Mouse (Mus musculus) heart, postnatal 0 days (tissue): ENCODE results near the gene Ispd.

Experiments
- CTCF ChIP-seq: IDR thresholded peaks from 2 replicates; pipeline ENCODE4 v1.5.1; 2016; ENCODE audit warnings: antibody characterized with exemption, control low read depth, low read depth
- EP300 ChIP-seq: IDR thresholded peaks from 2 replicates; pipeline ENCODE4 v1.6.1; 2016; ENCODE audit warnings: antibody characterized with exemption, low read depth

GRCm38 (mm10) chr12:36468325-36469044, 87.2 kb downstream of the Ispd start:
- TF ChIP-seq CTCF = no peak
- no peak for TF ChIP-seq EP300
